Mouse (Mus musculus): Measurements from ENCODE around the gene Nop9. TPM values are rescaled to one million over a fixed set of nuclear protein-coding genes. Genes with fewer than 3 reads are reported as not detected.

Nop9 gene
- 25.1 and 31.5 TPM in 2 replicates for polyA plus RNA-seq (2015; fragmentation: Nextera tagmentation; extraction: Ambion mirVana)

GRCm38 (mm10) chr14:55745180-55745860 is at the start of gene Nop9, which contains the start of gene Dhrs1:
Gene Nop9, plus strand, starts transcription at chr14:55745693.
Gene Dhrs1, minus strand, starts transcription at chr14:55745690.
- Histone ChIP-seq H3K4me2 (peak within 1 kb of the TSS; percentile 95), H3K4me3 (replicated peaks) (peak within 1 kb of the TSS; percentile 88), H3K4me1 (peaks cover 43% of the 10 kb centered on the region), H3K27me3 (replicated peaks) (no peaks in the 10 kb centered on the region), H3K27ac (replicated peaks) (peak within 1 kb of the TSS; percentile 56; the same call in 1 of the 2 replicates), H3K9me3 (replicated peaks) (no peaks in the 10 kb centered on the region), H3K9ac (replicated peaks) (peak within 1 kb of the TSS; percentile 77), H3K36me3 (peaks cover 19% of the 10 kb centered on the region)
- WGBS: 1% methylated on average over 48 of the region's 48 CpGs
- ATAC-seq (ENCODE audit: low FRiP score): peak; percentile 84

DNA sequence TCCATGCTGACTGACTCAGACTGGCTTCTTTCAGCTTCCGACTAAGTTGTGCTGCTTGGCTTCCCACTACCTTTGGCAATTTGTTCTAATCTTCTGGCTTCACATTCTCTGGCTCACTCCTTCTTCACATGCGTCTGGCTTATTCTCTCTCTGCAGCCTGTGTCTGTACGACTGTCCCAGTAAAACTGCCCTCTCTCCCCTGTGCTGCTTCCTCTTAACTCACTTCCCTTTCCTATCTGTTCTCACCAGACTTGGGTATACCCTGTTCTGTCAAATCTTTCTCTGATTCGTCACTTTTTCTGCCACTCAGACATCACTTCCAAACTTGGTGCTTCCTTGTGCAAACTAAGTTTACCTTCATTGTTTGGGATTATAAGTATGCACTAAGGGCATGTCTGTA is 48.3 kb upstream of the Nop9 start:
- 89% methylated on average over 4 of the region's 4 CpGs for WGBS
- no peaks in the 10 kb centered on the region for H3K4me1 ChIP-seq
- no peak overlapping the region for H3K4me2 ChIP-seq
- no peaks in the 10 kb centered on the region for H3K27me3 ChIP-seq (replicated peaks)
- H3K9me3 ChIP-seq (replicated peaks): no peaks in the 10 kb centered on the region
- no peak overlapping the region for H3K9ac ChIP-seq (replicated peaks)
- H3K4me3 ChIP-seq (replicated peaks): no peak overlapping the region
- no peaks in the 10 kb centered on the region for H3K36me3 ChIP-seq
- no peak for ATAC-seq (ENCODE audit: low FRiP score)
- no peak overlapping the region for H3K27ac ChIP-seq (replicated peaks)

DNA sequence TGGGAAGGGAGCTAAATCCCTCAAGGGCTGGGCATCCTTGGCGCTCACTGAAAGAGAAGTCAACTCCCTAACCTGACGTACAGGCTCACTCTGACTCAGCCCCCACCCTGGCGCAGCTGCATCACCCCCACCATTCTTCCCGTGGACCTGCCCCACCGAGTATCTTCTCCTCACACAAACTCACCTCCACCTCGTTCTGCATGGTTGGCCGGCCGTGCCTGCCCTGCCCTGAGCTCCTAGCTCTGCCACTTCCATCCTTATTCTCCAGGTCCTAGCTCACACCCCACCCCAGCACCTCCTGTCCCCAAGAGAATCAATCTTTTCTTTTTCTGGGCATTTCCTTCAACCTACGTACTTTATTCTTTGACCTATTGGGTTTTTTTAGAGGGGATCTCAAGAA is 44.4 kb upstream of the Nop9 start:
- H3K4me2 ChIP-seq: no peak overlapping the region
- no peaks in the 10 kb centered on the region for H3K4me1 ChIP-seq
- no peaks in the 10 kb centered on the region for H3K9me3 ChIP-seq (replicated peaks)
- H3K27me3 ChIP-seq (replicated peaks): no peaks in the 10 kb centered on the region
- H3K27ac ChIP-seq (replicated peaks): no peak overlapping the region
- no peaks in the 10 kb centered on the region for H3K36me3 ChIP-seq
- ATAC-seq (ENCODE audit: low FRiP score): no peak
- 74% methylated on average over 9 of the region's 9 CpGs for WGBS
- H3K4me3 ChIP-seq (replicated peaks): no peak overlapping the region
- H3K9ac ChIP-seq (replicated peaks): no peak overlapping the region

DNA sequence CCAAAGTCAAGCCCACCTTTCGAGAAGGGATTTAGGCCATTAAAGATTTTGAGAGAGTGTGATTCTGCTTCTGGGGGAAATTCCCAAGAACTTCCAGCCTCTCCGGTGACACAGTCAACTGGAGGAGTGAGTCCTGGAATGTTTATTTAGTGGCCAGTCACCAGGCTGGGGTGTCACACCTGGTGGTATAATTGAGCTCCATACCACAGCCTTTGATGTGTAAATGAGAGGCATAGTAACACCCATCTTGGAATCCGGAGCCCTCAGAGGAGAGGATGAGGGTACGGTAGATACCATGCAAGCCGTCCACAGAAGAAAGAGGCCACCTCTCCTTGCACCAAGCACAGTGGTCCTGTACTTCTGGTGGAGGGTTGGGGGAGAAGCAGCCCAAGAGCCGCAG is 42.7 kb upstream of the Nop9 start:
- Histone ChIP-seq H3K4me3 (replicated peaks) (no peak overlapping the region), H3K4me2 (no peak overlapping the region), H3K9me3 (replicated peaks) (no peaks in the 10 kb centered on the region), H3K9ac (replicated peaks) (no peak overlapping the region), H3K27me3 (replicated peaks) (no peaks in the 10 kb centered on the region), H3K36me3 (no peaks in the 10 kb centered on the region), H3K27ac (replicated peaks) (no peak overlapping the region), H3K4me1 (no peaks in the 10 kb centered on the region)
- WGBS: 64% methylated on average over 6 of the region's 6 CpGs
- no peak for ATAC-seq (ENCODE audit: low FRiP score)

DNA sequence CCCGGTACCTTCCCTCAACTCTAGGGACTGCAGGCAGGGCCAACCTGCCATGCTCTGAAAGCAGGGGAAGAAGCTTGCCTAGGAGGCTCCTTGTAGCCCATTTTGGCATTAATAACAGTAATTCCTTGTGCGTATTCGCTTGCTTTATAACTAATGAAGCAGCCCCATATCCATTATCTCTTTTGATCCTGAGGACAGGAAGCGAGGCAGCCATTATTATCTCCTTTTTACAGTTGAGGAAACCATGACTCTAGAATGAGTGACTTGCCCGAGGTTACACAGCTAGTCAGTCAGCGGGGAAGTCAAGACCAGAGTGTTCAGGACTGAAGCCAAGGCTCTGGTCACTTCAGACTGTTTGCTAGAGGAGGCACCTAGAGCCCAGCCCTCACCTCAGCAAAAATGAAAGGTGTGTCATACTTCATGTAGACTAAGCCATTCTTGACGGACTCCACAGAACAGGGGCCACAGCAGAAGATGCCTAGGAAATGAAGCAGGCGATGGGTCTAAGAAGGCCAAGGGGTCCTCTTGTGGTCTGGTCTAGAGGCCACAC is 39.4 kb upstream of the Nop9 start:
- WGBS: 87% methylated on average over 8 of the region's 8 CpGs
- Histone ChIP-seq H3K4me3 (replicated peaks) (no peak overlapping the region), H3K4me1 (no peaks in the 10 kb centered on the region), H3K9me3 (replicated peaks) (no peaks in the 10 kb centered on the region), H3K27me3 (replicated peaks) (no peaks in the 10 kb centered on the region), H3K27ac (replicated peaks) (no peak overlapping the region), H3K9ac (replicated peaks) (no peak overlapping the region), H3K4me2 (no peak overlapping the region), H3K36me3 (no peaks in the 10 kb centered on the region)
- ATAC-seq (ENCODE audit: low FRiP score): no peak

- Histone ChIP-seq H3K9ac (replicated peaks) (no peak overlapping the region), H3K27ac (replicated peaks) (no peak overlapping the region), H3K4me2 (no peak overlapping the region), H3K4me3 (replicated peaks) (no peak overlapping the region), H3K9me3 (replicated peaks) (no peaks in the 10 kb centered on the region), H3K4me1 (no peaks in the 10 kb centered on the region), H3K36me3 (no peaks in the 10 kb centered on the region), H3K27me3 (replicated peaks) (peaks cover 9% of the 10 kb centered on the region)
- no peak for ATAC-seq (ENCODE audit: low FRiP score)
- WGBS: 91% methylated on average over 5 of the region's 5 CpGs
Measured at GRCm38 (mm10) chr14:55707397-55707796, 38.1 kb upstream of the Nop9 start.

DNA sequence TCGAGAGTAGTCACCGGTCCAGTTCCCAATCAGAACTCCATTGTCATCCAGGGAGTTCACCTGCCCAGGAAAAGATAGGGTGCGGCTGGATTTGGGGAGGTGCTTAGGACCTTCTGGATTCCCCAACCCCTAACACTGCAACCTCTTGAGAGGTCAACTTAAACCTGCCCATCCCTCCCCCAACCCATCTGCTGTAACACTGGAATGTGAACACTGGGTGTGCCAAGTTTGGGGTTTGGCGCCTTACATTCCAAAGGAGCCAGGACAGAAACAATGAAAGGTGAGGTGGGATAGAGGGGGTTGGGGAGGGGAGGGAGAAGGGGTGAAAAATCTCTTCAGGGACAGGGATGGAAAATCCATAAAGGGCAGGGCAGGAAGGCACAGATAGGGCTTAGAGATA is 36.0 kb upstream of the Nop9 start:
- no peak overlapping the region for H3K27ac ChIP-seq (replicated peaks)
- no peak overlapping the region for H3K4me3 ChIP-seq (replicated peaks)
- WGBS: 91% methylated on average over 4 of the region's 4 CpGs
- no peaks in the 10 kb centered on the region for H3K9me3 ChIP-seq (replicated peaks)
- H3K36me3 ChIP-seq: no peaks in the 10 kb centered on the region
- H3K27me3 ChIP-seq (replicated peaks): peaks cover 28% of the 10 kb centered on the region
- ATAC-seq (ENCODE audit: low FRiP score): no peak
- no peak overlapping the region for H3K4me2 ChIP-seq
- no peaks in the 10 kb centered on the region for H3K4me1 ChIP-seq
- H3K9ac ChIP-seq (replicated peaks): no peak overlapping the region

DNA sequence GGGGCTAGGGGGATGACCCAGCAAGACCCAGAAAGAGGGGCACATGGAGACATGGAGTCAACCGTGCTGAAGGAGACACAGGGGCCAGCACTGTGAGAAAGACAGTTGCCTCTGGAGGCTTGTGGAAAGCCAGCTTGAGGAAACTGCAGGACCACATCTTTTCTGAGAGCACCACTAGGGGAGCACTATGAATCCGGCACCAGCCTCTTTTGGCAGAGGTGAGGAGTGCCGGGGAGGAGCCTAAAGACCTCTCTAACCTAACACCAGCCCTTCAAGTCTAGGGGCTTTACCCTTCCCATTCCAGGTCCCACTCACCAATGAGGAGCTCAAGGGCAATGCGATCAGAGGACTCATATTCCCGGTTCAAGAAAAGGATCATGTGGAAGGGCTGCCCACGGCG is 33.7 kb upstream of the Nop9 start:
- Histone ChIP-seq H3K4me2 (no peak overlapping the region), H3K9me3 (replicated peaks) (no peaks in the 10 kb centered on the region), H3K27me3 (replicated peaks) (peaks cover 28% of the 10 kb centered on the region), H3K4me1 (no peaks in the 10 kb centered on the region), H3K27ac (replicated peaks) (no peak overlapping the region), H3K4me3 (replicated peaks) (no peak overlapping the region), H3K9ac (replicated peaks) (no peak overlapping the region), H3K36me3 (peaks cover 8% of the 10 kb centered on the region)
- 83% methylated on average over 7 of the region's 7 CpGs for WGBS
- ATAC-seq (ENCODE audit: low FRiP score): no peak

- WGBS: 15% methylated on average over 25 of the region's 25 CpGs
- Histone ChIP-seq H3K27me3 (replicated peaks) (peaks cover 28% of the 10 kb centered on the region), H3K9ac (replicated peaks) (no peak overlapping the region), H3K27ac (replicated peaks) (no peak overlapping the region), H3K9me3 (replicated peaks) (no peaks in the 10 kb centered on the region), H3K4me2 (peak overlapping the region; percentile 33), H3K4me3 (replicated peaks) (no peak overlapping the region), H3K4me1 (no peaks in the 10 kb centered on the region), H3K36me3 (peaks cover 20% of the 10 kb centered on the region)
- ATAC-seq (ENCODE audit: low FRiP score): no peak
Measured at GRCm38 (mm10) chr14:55713007-55713728, 32.3 kb upstream of the Nop9 start.

DNA sequence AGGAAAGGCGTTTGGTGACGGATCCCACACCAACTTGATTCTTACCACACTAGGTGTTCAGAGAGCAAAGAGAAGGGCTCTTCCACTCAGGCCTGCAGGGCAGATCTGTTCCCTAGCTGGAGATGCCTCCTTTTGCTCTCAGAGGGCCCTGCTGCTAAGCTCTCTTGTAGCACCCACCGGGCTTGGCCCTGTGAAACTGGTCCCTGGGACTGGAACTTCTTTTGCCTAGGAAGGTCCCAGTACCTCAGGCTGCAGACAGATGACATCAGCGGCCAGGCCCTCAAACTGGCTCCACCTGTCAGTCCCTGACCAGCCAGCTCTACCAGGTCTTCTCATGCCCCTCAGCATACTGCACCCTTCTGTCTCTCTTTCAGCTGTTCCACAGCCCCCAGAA is 31.8 kb upstream of the Nop9 start, which contains the start of gene Tgm1:
TSS of gene Tgm1 (minus strand) at position 198 of the 394 bp plus-strand sequence.
- H3K4me1 ChIP-seq: no peaks in the 10 kb centered on the region
- no peak within 1 kb of the TSS for H3K4me3 ChIP-seq (replicated peaks)
- H3K9me3 ChIP-seq (replicated peaks): no peaks in the 10 kb centered on the region
- H3K4me2 ChIP-seq: peak within 1 kb of the TSS; percentile 33
- WGBS: 35% methylated on average over 4 of the region's 4 CpGs
- H3K27me3 ChIP-seq (replicated peaks): peaks cover 28% of the 10 kb centered on the region
- no peak for ATAC-seq (ENCODE audit: low FRiP score)
- no peak within 1 kb of the TSS for H3K27ac ChIP-seq (replicated peaks)
- no peak within 1 kb of the TSS for H3K9ac ChIP-seq (replicated peaks)
- peaks cover 25% of the 10 kb centered on the region for H3K36me3 ChIP-seq

- WGBS: 47% methylated on average over 6 of the region's 6 CpGs
- no peak for ATAC-seq (ENCODE audit: low FRiP score)
- H3K36me3 ChIP-seq: peaks cover 28% of the 10 kb centered on the region
- H3K4me1 ChIP-seq: no peaks in the 10 kb centered on the region
- no peak overlapping the region for H3K4me2 ChIP-seq
- H3K27ac ChIP-seq (replicated peaks): no peak overlapping the region
- no peaks in the 10 kb centered on the region for H3K9me3 ChIP-seq (replicated peaks)
- H3K4me3 ChIP-seq (replicated peaks): no peak overlapping the region
- no peak overlapping the region for H3K9ac ChIP-seq (replicated peaks)
- peaks cover 28% of the 10 kb centered on the region for H3K27me3 ChIP-seq (replicated peaks)
Measured at GRCm38 (mm10) chr14:55714893-55715292, 30.6 kb upstream of the Nop9 start.

- Histone ChIP-seq H3K36me3 (peaks cover 34% of the 10 kb centered on the region), H3K4me2 (no peak overlapping the region), H3K9me3 (replicated peaks) (no peaks in the 10 kb centered on the region)
Measured at GRCm38 (mm10) chr14:55716271-55716670, 29.2 kb upstream of the Nop9 start.

More at GRCm38 (mm10) chr14:55716271-55716670, 29.2 kb upstream of the Nop9 start:
- Histone ChIP-seq H3K27me3 (replicated peaks) (peaks cover 28% of the 10 kb centered on the region), H3K4me1 (peaks cover 8% of the 10 kb centered on the region), H3K4me3 (replicated peaks) (no peak overlapping the region), H3K9ac (replicated peaks) (no peak overlapping the region), H3K27ac (replicated peaks) (no peak overlapping the region)
- 93% methylated on average over 6 of the region's 6 CpGs for WGBS
- ATAC-seq (ENCODE audit: low FRiP score): no peak

Measured in neural tube, embryonic 15.5 days (tissue).